Mouse (Mus musculus) myocyte (in vitro differentiated cells): ENCODE results near the gene Mfsd4a.

Experiments used
- CEBPB ChIP-seq: IDR thresholded peaks from 2 replicates; pipeline ENCODE4 v1.6.1; 2011; ENCODE audit warnings: mild to moderate bottlenecking, moderate library complexity; ENCODE audit not compliant: poor library complexity, insufficient read depth, severe bottlenecking
- E2F4 ChIP-seq: IDR thresholded peaks from one replicate; pipeline ENCODE4 v1.6.1; 2011; ENCODE audit warnings: mild to moderate bottlenecking, control low read depth, moderate library complexity; ENCODE audit not compliant: insufficient read depth
- MAX ChIP-seq: IDR thresholded peaks from one replicate; pipeline ENCODE4 v1.6.1; 2011; ENCODE audit warnings: low read depth, mild to moderate bottlenecking, control low read depth
- MYOD1 ChIP-seq, 3 experiments: IDR thresholded peaks; one replicate each; pipeline ENCODE4 v1.6.1; 2011; ENCODE audit warnings: control low read depth in 2 of 3, low read depth in 2 of 3, mild to moderate bottlenecking in 2 of 3, moderate library complexity in 1 of 3; ENCODE audit not compliant: insufficient read length in 2 of 3, control insufficient read depth in 1 of 3
- MYOG ChIP-seq, 3 experiments: IDR thresholded peaks; one replicate each; pipeline ENCODE4 v1.6.1; 2011; ENCODE audit warnings: control low read depth in 2 of 3, low read depth in 2 of 3, mild to moderate bottlenecking in 2 of 3; ENCODE audit not compliant: insufficient read length in 2 of 3, control insufficient read depth in 1 of 3, insufficient read depth in 1 of 3
- POLR2A ChIP-seq: IDR thresholded peaks from one replicate; pipeline ENCODE4 v1.6.1; 2011; ENCODE audit warnings: low read depth, mild to moderate bottlenecking, control low read depth, moderate library complexity; ENCODE audit not compliant: insufficient read length
- POLR2AphosphoS2 ChIP-seq: IDR thresholded peaks from one replicate; pipeline ENCODE4 v1.6.1; 2011; ENCODE audit warnings: low read depth, control low read depth; ENCODE audit not compliant: insufficient read length
- SRF ChIP-seq: IDR thresholded peaks from one replicate; pipeline ENCODE4 v1.6.1; 2011; ENCODE audit warnings: low read depth; ENCODE audit not compliant: control insufficient read depth, insufficient read length
- TCF12 ChIP-seq: IDR thresholded peaks from one replicate; pipeline ENCODE4 v1.6.1; 2011; ENCODE audit warnings: mild to moderate bottlenecking, control low read depth; ENCODE audit not compliant: poor library complexity, insufficient read depth, severe bottlenecking
- USF1 ChIP-seq: IDR thresholded peaks from one replicate; pipeline ENCODE4 v1.6.1; 2011; ENCODE audit warnings: low read depth, mild to moderate bottlenecking, control low read depth, moderate library complexity

DNA sequence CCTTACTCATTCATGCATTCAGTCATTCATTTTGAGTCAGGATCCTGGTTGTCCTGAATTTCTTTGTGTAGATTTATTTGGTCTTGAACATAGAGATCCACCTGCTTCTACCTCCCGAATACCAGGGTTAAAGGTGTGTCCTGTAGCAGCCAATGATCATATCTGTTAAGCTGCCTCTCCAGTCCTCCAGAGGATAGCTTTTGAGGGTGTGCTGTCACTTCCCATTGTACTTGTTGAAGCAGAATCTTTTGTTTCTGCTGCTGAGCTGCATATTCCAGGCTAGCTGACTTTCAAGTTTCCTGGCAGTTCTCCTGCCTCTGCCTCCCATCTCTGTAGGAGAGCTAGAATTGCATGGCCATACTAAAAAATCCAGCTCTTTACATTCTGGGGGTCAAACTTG is 51.2 kb downstream of the Mfsd4a start:
- TF ChIP-seq POLR2A: no peak
- TF ChIP-seq USF1: no peak
- TF ChIP-seq MYOG (IDR thresholded peaks at IDR 0.05; ENCODE audit: control insufficient read depth in 1 of 3, insufficient read depth in 1 of 3, insufficient read length in 2 of 3, low read depth in 2 of 3): no peak
- TF ChIP-seq TCF12: no peak
- no peak for TF ChIP-seq SRF
- TF ChIP-seq MYOD1 (IDR thresholded peaks at IDR 0.05; ENCODE audit: control insufficient read depth in 1 of 3, insufficient read length in 2 of 3, low read depth in 2 of 3): no peak
- no peak for TF ChIP-seq CEBPB
- TF ChIP-seq E2F4: no peak
- no peak for TF ChIP-seq MAX
- TF ChIP-seq POLR2AphosphoS2: no peak
